Mouse (Mus musculus) midbrain, embryonic 11.5 days (tissue): ENCODE results near the gene Rilp. TPM values are rescaled to one million over a fixed set of nuclear protein-coding genes. Genes with fewer than 3 reads are reported as not detected.

Source experiments
- ATAC-seq: fragments of 200-750 bp; cut with Nextera tagmentation; 2 replicates; pipeline ENCODE4 v1.8.0; 2017; ENCODE audit warnings: moderate TSS enrichment, moderate library complexity; ENCODE audit not compliant: low FRiP score
- DNase-seq: peaks from one replicate; pipeline ENCODE4 v3.0.0; 2015; ENCODE audit warnings: low spot score; ENCODE audit errors: missing footprints
- H3K27ac ChIP-seq: fragments of 300-500 bp; sonication (generic); 2 replicates; pipeline ENCODE4 v1.5.1; 2014; ENCODE audit warnings: low read depth, low read length
- H3K27me3 ChIP-seq: fragments of 300-500 bp; sonication (generic); 2 replicates; pipeline ENCODE4 v1.6.1; 2014; ENCODE audit warnings: mild to moderate bottlenecking, low read length, moderate library complexity, mixed read lengths; ENCODE audit not compliant: control insufficient read depth, insufficient read depth
- H3K36me3 ChIP-seq: fragments of 300-500 bp; sonication (generic); 2 replicates; pipeline ENCODE4 v1.6.1; 2014; ENCODE audit warnings: mild to moderate bottlenecking, low read length, moderate library complexity, mixed read lengths; ENCODE audit not compliant: control insufficient read depth, insufficient read depth
- H3K4me1 ChIP-seq: fragments of 300-500 bp; sonication (generic); 2 replicates; pipeline ENCODE4 v1.6.1; 2014; ENCODE audit warnings: low read length; ENCODE audit not compliant: control insufficient read depth, insufficient read depth
- H3K4me2 ChIP-seq: fragments of 300-500 bp; sonication (generic); 2 replicates; pipeline ENCODE4 v1.6.1; 2014; ENCODE audit warnings: mild to moderate bottlenecking, moderate library complexity
- H3K4me3 ChIP-seq: fragments of 300-500 bp; sonication (generic); 2 replicates; pipeline ENCODE4 v1.5.1; 2014; ENCODE audit warnings: low read depth, low read length
- H3K9ac ChIP-seq: fragments of 300-500 bp; sonication (generic); 2 replicates; pipeline ENCODE4 v1.6.1; 2014; ENCODE audit warnings: low read length
- H3K9me3 ChIP-seq: fragments of 300-500 bp; sonication (generic); 2 replicates; pipeline ENCODE4 v1.6.1; 2016; ENCODE audit warnings: low read length; ENCODE audit not compliant: control insufficient read depth
- WGBS: fragments of 180-500 bp; shearing (Covaris S2); extraction: QIAGEN DNeasy Blood & Tissue Kit; methylation state at CpG from one replicate; pipeline ENCODE4 v1.1.7; 2014; 5-methylcytosine and 5-hydroxymethylcytosine counted together
- polyA plus RNA-seq: library from polyadenylated mRNA; unstranded; fragments of >200 nt; fragmentation: Nextera tagmentation; extraction: Ambion mirVana; gene quantifications from 2 replicates; pipeline ENCODE4 v1.2.1, GENCODE M21; 2014

The Rilp gene
- polyA plus RNA-seq, 1 experiment from 2014 or later: 0.53 TPM

DNA sequence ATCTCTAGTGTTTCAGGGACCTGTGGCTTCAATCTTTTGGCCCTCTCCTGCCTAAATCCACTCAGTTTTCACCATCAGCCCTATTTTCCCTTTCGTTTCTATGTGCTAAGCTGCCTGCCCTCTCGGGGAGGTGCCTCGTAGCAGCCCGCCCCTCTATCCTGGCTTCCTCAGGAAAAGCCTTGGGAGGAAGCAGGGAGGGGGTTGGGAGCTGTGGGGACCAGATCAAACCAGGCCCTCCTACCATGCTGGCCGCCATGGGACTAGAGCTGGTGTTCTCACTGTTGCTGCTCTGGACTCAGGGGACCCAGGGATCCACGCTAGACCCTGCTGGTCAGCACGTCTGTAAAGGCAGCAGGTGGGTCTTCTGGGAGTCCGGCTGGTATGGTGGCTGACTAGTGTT, 3.4 kb downstream of the Rilp start, which contains the start of gene Scarf1:
Scarf1 (plus strand) TSS at position 205 of the 400 bp plus-strand sequence.
- DNase-seq (peak; percentile 76), ATAC-seq (no peak)
- H3K9ac ChIP-seq: no peak within 1 kb of the TSS
- 53% methylated on average over 8 of the region's 8 CpGs for WGBS
- H3K9me3 ChIP-seq: no peaks in the 10 kb centered on the region
- H3K4me3 ChIP-seq: no peak within 1 kb of the TSS
- H3K4me1 ChIP-seq: peaks cover 13% of the 10 kb centered on the region
- H3K4me2 ChIP-seq: no peak within 1 kb of the TSS
- no peak within 1 kb of the TSS for H3K27ac ChIP-seq
- H3K27me3 ChIP-seq: no peaks in the 10 kb centered on the region
- H3K36me3 ChIP-seq: peaks cover 7% of the 10 kb centered on the region; the same call in 1 of the 2 replicates

DNA sequence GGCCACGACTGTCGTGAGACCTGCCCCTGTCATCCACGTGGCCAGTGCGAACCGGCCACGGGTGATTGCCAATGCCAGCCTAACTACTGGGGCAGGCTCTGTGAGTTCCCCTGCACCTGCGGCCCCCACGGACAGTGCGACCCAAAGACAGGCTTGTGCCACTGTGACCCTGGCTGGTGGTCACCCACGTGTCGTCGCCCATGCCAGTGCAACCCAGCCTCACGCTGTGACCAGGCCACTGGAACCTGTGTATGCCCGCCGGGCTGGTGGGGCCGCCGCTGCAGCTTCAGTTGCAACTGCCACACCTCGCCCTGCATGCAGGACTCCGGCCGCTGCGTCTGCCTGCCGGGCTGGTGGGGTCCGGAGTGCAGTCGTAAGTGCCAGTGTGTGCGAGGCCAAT, 5.3 kb downstream of the Rilp start:
- Histone ChIP-seq H3K9me3 (no peaks in the 10 kb centered on the region), H3K4me3 (no peak overlapping the region), H3K27ac (no peak overlapping the region), H3K4me1 (peaks cover 2% of the 10 kb centered on the region), H3K4me2 (no peak overlapping the region), H3K9ac (no peak overlapping the region), H3K36me3 (no peaks in the 10 kb centered on the region), H3K27me3 (no peaks in the 10 kb centered on the region)
- ATAC-seq: no peak
- DNase-seq: peak; percentile 23
- WGBS: 94% methylated on average over 25 of the region's 25 CpGs

DNA sequence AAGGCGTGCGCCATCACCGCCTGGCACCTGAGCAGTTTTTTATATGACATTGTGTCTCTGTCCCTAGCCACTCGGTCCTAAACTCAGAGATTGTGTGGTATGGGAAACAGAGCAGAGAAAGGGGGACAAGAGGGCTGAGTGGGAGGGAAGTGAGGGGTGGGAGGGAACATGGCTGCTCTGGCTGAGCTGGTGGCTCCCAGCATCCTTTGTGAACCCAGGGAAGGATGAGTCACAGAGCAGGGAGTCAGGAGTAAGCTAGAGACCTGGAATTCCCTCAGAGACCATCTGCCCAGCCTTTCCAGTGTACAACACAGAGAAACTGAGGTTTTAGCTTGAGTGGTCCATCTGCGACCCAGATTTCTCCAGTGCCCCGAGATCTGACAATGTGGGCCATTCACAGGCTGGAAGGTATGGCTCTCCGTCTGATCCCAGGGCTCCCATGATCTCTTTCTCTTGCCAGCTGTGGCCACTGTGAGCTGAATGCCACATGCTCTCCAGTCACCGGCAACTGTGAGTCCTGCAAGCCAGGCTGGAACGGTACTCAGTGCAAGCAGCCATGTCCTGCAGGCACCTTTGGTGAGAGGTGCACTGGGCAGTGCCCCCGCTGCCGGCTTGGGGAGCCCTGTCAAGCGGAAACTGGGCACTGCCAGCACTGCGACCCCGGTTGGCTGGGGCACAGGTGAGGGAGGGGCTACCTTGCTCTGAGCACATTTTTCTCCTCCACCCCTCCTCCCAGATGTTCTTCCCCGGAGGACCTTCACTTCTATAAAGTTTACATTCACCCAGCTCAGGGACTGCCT, 10.1 kb downstream of the Rilp start:
- no peaks in the 10 kb centered on the region for H3K36me3 ChIP-seq
- ATAC-seq (no peak), DNase-seq (no peak)
- no peak overlapping the region for H3K27ac ChIP-seq
- H3K4me3 ChIP-seq: no peak overlapping the region
- no peak overlapping the region for H3K9ac ChIP-seq
- H3K4me2 ChIP-seq: no peak overlapping the region
- no peaks in the 10 kb centered on the region for H3K4me1 ChIP-seq
- WGBS: 80% methylated on average over 15 of the region's 15 CpGs
- no peaks in the 10 kb centered on the region for H3K27me3 ChIP-seq
- no peaks in the 10 kb centered on the region for H3K9me3 ChIP-seq

DNA sequence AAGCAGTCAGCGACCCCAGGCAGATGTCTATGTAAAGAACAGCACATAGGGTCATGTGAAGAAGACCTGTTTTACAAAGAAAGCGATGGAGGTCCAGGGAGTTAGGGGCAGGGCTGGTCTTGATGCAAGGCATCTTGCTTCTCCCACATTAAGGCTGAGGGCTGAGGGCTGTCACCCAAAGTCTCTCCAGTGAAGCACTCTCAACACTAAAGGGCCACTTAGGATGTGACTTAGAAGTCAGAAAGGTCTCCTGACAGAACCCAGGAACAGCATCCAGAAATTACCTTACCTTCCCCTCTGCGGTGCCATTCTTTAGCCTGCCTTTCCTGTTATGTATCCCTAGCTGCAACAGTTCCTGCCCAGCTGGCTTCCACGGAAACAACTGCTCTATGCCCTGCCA, 11.7 kb downstream of the Rilp start:
- Histone ChIP-seq H3K36me3 (no peaks in the 10 kb centered on the region), H3K9ac (no peak overlapping the region), H3K4me1 (no peaks in the 10 kb centered on the region), H3K27ac (no peak overlapping the region), H3K27me3 (no peaks in the 10 kb centered on the region), H3K4me3 (no peak overlapping the region), H3K4me2 (no peak overlapping the region), H3K9me3 (no peaks in the 10 kb centered on the region)
- 86% methylated on average over 4 of the region's 4 CpGs for WGBS
- DNase-seq: no peak
- ATAC-seq: no peak

DNA sequence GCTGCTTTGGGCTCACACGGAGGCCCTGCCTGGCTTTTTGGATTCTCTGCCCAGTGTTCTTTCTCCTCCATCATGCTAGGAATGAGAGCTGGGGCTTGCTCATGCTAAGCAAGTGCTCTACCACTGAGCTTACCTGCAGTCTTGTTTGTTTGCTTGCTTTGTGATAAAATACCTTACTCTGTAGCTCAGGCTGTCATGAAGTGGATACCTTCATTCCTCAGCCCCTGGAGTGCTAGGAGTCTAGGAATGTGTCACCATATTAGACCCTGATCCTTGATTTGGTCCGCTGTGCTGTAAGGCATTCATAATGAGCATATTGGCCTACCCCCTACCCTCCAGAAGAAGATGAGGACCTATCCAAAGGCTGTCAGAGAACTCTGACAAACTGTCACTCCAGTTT, 12.9 kb downstream of the Rilp start:
- H3K27me3 ChIP-seq: no peaks in the 10 kb centered on the region
- WGBS: 89% methylated on average over 2 of the region's 2 CpGs
- H3K27ac ChIP-seq: no peak overlapping the region
- no peak overlapping the region for H3K4me2 ChIP-seq
- no peak overlapping the region for H3K9ac ChIP-seq
- H3K4me3 ChIP-seq: no peak overlapping the region
- ATAC-seq: no peak
- no peak for DNase-seq
- no peaks in the 10 kb centered on the region for H3K36me3 ChIP-seq
- no peaks in the 10 kb centered on the region for H3K4me1 ChIP-seq
- no peaks in the 10 kb centered on the region for H3K9me3 ChIP-seq

DNA sequence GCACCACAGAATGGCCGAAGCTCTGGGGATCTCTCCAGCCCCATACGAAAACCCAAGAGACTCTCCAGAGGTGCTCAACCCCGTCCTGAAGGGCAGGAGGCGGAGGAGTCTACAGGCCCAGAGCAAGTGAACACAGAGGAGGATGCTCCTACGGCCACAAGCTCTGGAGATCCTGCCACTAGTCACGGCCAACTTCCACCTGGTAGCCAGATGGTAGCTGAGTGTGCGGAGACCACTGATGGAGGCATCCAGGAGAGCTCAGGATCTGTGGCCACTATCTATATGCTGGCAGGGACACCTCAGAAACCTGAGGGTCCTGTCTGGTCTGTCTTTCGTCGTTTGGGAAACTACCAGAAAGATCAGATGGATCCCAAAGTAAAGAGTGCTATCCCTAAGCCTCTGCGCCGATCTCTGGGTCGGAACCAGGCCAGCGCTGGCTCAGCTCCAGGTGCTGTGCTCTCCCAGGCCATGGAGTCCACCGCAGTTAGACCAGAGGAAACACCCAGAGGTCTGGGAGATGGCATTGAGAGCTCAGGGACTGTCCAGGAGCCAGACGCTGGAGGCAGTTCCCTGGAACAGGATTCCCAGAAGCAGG, 15.7 kb downstream of the Rilp start:
- ATAC-seq (no peak), DNase-seq (no peak)
- no peak overlapping the region for H3K4me2 ChIP-seq
- no peaks in the 10 kb centered on the region for H3K36me3 ChIP-seq
- H3K27me3 ChIP-seq: no peaks in the 10 kb centered on the region
- H3K4me1 ChIP-seq: no peaks in the 10 kb centered on the region
- H3K9ac ChIP-seq: no peak overlapping the region
- WGBS: 85% methylated on average over 15 of the region's 15 CpGs
- H3K27ac ChIP-seq: no peak overlapping the region
- H3K9me3 ChIP-seq: no peaks in the 10 kb centered on the region
- H3K4me3 ChIP-seq: no peak overlapping the region

- 87% methylated on average over 6 of the region's 6 CpGs for WGBS
Measured at GRCm38 (mm10) chr11:75526943-75527342, 17.0 kb downstream of the Rilp start.

DNA sequence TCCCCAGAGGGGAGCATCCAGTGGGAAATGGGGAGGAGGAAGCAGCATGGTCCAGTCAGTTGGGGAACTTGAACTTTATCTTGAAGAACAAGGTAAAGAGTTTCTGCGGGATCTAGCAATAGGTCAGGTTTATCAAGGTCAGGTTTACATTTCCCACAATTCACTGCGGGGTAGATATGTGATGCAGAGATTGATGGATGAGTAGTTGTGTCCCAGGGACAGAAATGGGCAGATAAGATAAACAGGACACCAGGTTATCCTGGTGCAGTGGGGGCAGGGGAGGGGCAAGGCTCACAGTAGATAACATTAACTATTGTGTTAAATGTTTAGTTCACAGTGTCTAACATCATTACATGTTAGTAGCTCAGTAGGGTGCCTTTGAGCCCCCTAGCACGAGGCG, 19.9 kb downstream of the Rilp start:
- ATAC-seq: no peak
- WGBS: 52% methylated on average over 4 of the region's 4 CpGs
- Histone ChIP-seq H3K9ac (no peak overlapping the region), H3K36me3 (no peaks in the 10 kb centered on the region), H3K4me2 (no peak overlapping the region), H3K27ac (no peak overlapping the region), H3K4me3 (no peak overlapping the region), H3K9me3 (no peaks in the 10 kb centered on the region), H3K4me1 (peaks cover 5% of the 10 kb centered on the region), H3K27me3 (no peaks in the 10 kb centered on the region)
- DNase-seq: no peak

More at GRCm38 (mm10) chr11:75526943-75527342, 17.0 kb downstream of the Rilp start:
- Histone ChIP-seq H3K4me2 (no peak overlapping the region), H3K27ac (no peak overlapping the region), H3K27me3 (no peaks in the 10 kb centered on the region), H3K9me3 (no peaks in the 10 kb centered on the region), H3K4me1 (no peaks in the 10 kb centered on the region), H3K4me3 (no peak overlapping the region), H3K9ac (no peak overlapping the region), H3K36me3 (no peaks in the 10 kb centered on the region)
- no peak for ATAC-seq
- DNase-seq: no peak

- WGBS: 0% methylated on average over 10 of the region's 10 CpGs
- no peaks in the 10 kb centered on the region for H3K27me3 ChIP-seq
- peak overlapping the region; percentile 74 for H3K4me3 ChIP-seq
- peak; percentile 52 for ATAC-seq
- no peaks in the 10 kb centered on the region for H3K36me3 ChIP-seq
- H3K27ac ChIP-seq: 0 out of 2 replicates have a peak overlapping the region, but pooled peaks have one; percentile 86
- DNase-seq: peak; percentile 100
- H3K9ac ChIP-seq: peak overlapping the region; percentile 95
- H3K9me3 ChIP-seq: no peaks in the 10 kb centered on the region
- H3K4me1 ChIP-seq: peaks cover 5% of the 10 kb centered on the region
- peak overlapping the region; percentile 99 for H3K4me2 ChIP-seq
Measured at GRCm38 (mm10) chr11:75530325-75530724, 20.4 kb downstream of the Rilp start.
